Mouse (Mus musculus) lung, embryonic 14.5 days (tissue): ENCODE measurements at regions not wholly inside any gene's neighbourhood (a gene's known extent, or its start where the extent isn't known, plus 50 kb on each side); places are given as distances from the start of the nearest gene placed in this dataset.
"Not testable (repeated sequence)": the region's sequence is repeated elsewhere in the genome, so short reads cannot be mapped to it uniquely, and the experiment has no call there.

ENCODE experiments used
- ATAC-seq: fragments of 200-750 bp; cut with Nextera tagmentation; 2 replicates; pipeline ENCODE4 v1.8.0; 2017; ENCODE audit warnings: mild to moderate bottlenecking, moderate TSS enrichment, moderate library complexity; ENCODE audit not compliant: insufficient read depth
- DNase-seq: peaks from one replicate; pipeline ENCODE4 v3.0.0-alpha.2; 2015
- H3K27ac ChIP-seq: fragments of 300-500 bp; sonication (generic); 2 replicates; pipeline ENCODE4 v1.5.1; 2014; ENCODE audit warnings: low read depth, mild to moderate bottlenecking, moderate library complexity
- H3K27me3 ChIP-seq: fragments of 300-500 bp; sonication (generic); 2 replicates; pipeline ENCODE4 v1.6.1; 2014; ENCODE audit warnings: low read length, control low read depth; ENCODE audit not compliant: insufficient read depth
- H3K36me3 ChIP-seq: fragments of 300-500 bp; sonication (generic); 2 replicates; pipeline ENCODE4 v1.6.1; 2014; ENCODE audit warnings: control low read depth; ENCODE audit not compliant: insufficient read depth
- H3K4me1 ChIP-seq: fragments of 300-500 bp; sonication (generic); 2 replicates; pipeline ENCODE4 v1.6.1; 2014; ENCODE audit warnings: antibody characterized with exemption, control low read depth; ENCODE audit not compliant: insufficient read depth
- H3K4me2 ChIP-seq: fragments of 300-500 bp; sonication (generic); 2 replicates; pipeline ENCODE4 v1.6.1; 2014; ENCODE audit warnings: mild to moderate bottlenecking
- H3K4me3 ChIP-seq: fragments of 300-500 bp; sonication (generic); 2 replicates; pipeline ENCODE4 v1.5.1; 2014; ENCODE audit warnings: low read depth, low read length
- H3K9ac ChIP-seq: fragments of 300-500 bp; sonication (generic); 2 replicates; pipeline ENCODE4 v1.6.1; 2014
- H3K9me3 ChIP-seq: fragments of 300-500 bp; sonication (generic); 2 replicates; pipeline ENCODE4 v1.6.1; 2016; ENCODE audit warnings: low read depth, low read length, control low read depth
- CTCF ChIP-seq: IDR thresholded peaks from 2 replicates; pipeline ENCODE4 v1.5.1; 2016; ENCODE audit warnings: antibody characterized with exemption, low read depth
- WGBS: fragments of 180-500 bp; shearing (Covaris S2); extraction: QIAGEN DNeasy Blood & Tissue Kit; methylation state at CpG from one replicate; pipeline ENCODE4 v1.1.7; 2014; 5-methylcytosine and 5-hydroxymethylcytosine counted together

- H3K4me3 ChIP-seq, H3K27ac ChIP-seq, H3K9me3 ChIP-seq, DNase-seq, H3K9ac ChIP-seq, ATAC-seq, H3K36me3 ChIP-seq, H3K4me1 ChIP-seq, H3K4me2 ChIP-seq, H3K27me3 ChIP-seq: not testable (repeated sequence)
- 65% methylated on average over 1 of the region's 1 CpGs for WGBS
Measured at GRCm38 (mm10) chr8:71804586-71804985, 77.2 kb upstream of the Zfp709 start.

- not testable (repeated sequence) for H3K4me1 ChIP-seq, H3K27me3 ChIP-seq, H3K27ac ChIP-seq, H3K4me2 ChIP-seq, DNase-seq, H3K4me3 ChIP-seq, H3K36me3 ChIP-seq, H3K9ac ChIP-seq, H3K9me3 ChIP-seq
- 58% methylated on average over 2 of the region's 2 CpGs for WGBS
- peak; percentile 62 for ATAC-seq
Measured at GRCm38 (mm10) chr8:71802226-71802625, 76.7 kb upstream of the Fcho1 start.

- not testable (repeated sequence) for H3K4me3 ChIP-seq, H3K27me3 ChIP-seq, H3K27ac ChIP-seq, H3K9me3 ChIP-seq, DNase-seq, H3K4me1 ChIP-seq, H3K36me3 ChIP-seq, H3K4me2 ChIP-seq, H3K9ac ChIP-seq
- 5% methylated on average over 2 of the region's 9 CpGs for WGBS
- 0 out of 2 replicates have a peak, but pooled peaks have one; percentile 31 for ATAC-seq
Measured at GRCm38 (mm10) chr8:71789031-71789460, 63.5 kb upstream of the Fcho1 start.

GRCm38 (mm10) chr8:71780624-71781023 lies 55.1 kb upstream of the Fcho1 start:
- H3K9ac ChIP-seq, H3K4me2 ChIP-seq, H3K4me1 ChIP-seq, H3K9me3 ChIP-seq, ATAC-seq, H3K4me3 ChIP-seq, H3K36me3 ChIP-seq, DNase-seq, H3K27ac ChIP-seq, H3K27me3 ChIP-seq: not testable (repeated sequence)
- WGBS: 91% methylated on average over 8 of the region's 10 CpGs

- H3K36me3 ChIP-seq, H3K27ac ChIP-seq, H3K4me2 ChIP-seq, DNase-seq, H3K4me1 ChIP-seq, H3K4me3 ChIP-seq, ATAC-seq, H3K9me3 ChIP-seq, H3K27me3 ChIP-seq, H3K9ac ChIP-seq: not testable (repeated sequence)
- 82% methylated on average over 2 of the region's 4 CpGs for WGBS
Measured at GRCm38 (mm10) chr8:71779824-71780223, 54.3 kb upstream of the Fcho1 start.

GRCm38 (mm10) chr8:71779380-71779779 lies 53.9 kb upstream of the Fcho1 start:
- not testable (repeated sequence) for H3K4me2 ChIP-seq, H3K4me3 ChIP-seq, DNase-seq, H3K27me3 ChIP-seq, H3K27ac ChIP-seq, ATAC-seq, H3K9ac ChIP-seq, H3K4me1 ChIP-seq, H3K36me3 ChIP-seq, H3K9me3 ChIP-seq
- 91% methylated on average over 5 of the region's 5 CpGs for WGBS

GRCm38 (mm10) chr8:71778916-71779315 lies 53.4 kb upstream of the Fcho1 start:
- DNase-seq (no peak), ATAC-seq (no peak)
- Histone ChIP-seq H3K36me3 (no peaks in the 10 kb centered on the region), H3K27me3 (no peaks in the 10 kb centered on the region), H3K9me3 (no peaks in the 10 kb centered on the region), H3K4me3 (no peak overlapping the region), H3K4me1 (no peaks in the 10 kb centered on the region), H3K27ac (no peak overlapping the region), H3K4me2 (no peak overlapping the region), H3K9ac (no peak overlapping the region)
- no peak for TF ChIP-seq CTCF
- 72% methylated on average over 10 of the region's 10 CpGs for WGBS
